Mouse (Mus musculus): ENCODE measurements around the gene Ugt1a8.

Ugt1a8 gene

GRCm38 (mm10) chr1:88260114-88260513 is 172.5 kb downstream of the Ugt1a8 start:
- peak; percentile 41 for DNase-seq (ENCODE audit: low read depth, low spot score)

DNA sequence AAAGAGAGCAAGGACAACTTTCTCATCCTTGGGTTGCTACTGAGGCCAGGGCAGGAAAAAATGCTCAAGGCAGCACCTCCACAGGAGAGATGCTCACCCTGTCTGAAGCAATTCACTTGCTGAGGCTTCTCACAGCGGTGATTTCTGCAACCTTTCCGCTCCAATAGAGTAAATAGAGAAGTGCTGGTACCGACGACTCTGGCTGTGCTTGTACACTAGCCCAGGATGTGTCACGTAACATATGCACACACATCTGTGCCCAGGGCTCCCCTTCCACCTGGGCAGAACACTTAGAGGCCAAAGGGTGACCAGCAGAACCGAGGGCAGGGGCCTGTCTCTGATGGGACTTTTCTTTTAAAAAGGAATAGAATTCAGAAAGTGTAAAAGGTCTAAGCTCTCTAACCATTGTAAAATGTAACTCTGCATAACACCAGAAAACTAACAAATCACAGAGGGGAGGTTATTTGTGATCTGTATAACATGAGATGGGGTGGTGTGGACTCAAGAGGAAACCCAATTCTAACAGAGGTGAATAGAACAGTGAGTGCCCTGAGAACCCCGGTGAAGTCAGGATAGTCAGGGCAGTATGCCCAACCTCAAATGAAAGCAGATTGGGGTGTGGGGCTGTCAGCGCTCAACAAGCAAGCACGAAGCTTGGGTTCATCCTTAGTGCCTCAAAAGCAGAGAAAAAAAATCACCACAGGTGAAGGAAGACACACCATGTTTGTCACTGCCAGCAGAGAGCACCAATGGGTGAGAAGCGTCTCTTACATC is 173.2 kb downstream of the Ugt1a8 start:
- no peak for DNase-seq (ENCODE audit: low read depth, low spot score)

- no peak for DNase-seq (ENCODE audit: low read depth, low spot score)
Observed at GRCm38 (mm10) chr1:88261706-88262105, 174.1 kb downstream of the Ugt1a8 start.

- DNase-seq (ENCODE audit: low read depth, low spot score) = peak; percentile 99
Observed at GRCm38 (mm10) chr1:88262255-88262654, 174.6 kb downstream of the Ugt1a8 start.

DNA sequence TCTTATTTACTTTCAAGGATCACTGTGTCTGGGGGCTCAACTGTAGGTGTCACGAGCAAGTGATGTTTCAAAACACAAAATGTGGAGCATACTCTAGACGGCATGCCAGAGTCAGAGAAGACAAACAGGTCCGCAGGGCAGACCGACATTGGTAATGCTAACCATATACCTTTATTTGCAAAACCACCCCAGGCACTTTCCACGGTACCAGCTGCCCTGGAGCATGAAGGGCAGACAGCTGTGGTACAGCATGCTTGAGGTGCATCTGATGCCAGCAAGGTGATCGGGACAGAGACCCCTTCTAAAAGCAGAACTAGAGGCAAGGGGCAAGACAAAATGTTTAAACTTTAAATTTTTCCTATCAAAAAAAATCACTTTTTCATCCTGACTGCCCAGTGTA is 175.3 kb downstream of the Ugt1a8 start:
- no peak for DNase-seq (ENCODE audit: low read depth, low spot score)

DNA sequence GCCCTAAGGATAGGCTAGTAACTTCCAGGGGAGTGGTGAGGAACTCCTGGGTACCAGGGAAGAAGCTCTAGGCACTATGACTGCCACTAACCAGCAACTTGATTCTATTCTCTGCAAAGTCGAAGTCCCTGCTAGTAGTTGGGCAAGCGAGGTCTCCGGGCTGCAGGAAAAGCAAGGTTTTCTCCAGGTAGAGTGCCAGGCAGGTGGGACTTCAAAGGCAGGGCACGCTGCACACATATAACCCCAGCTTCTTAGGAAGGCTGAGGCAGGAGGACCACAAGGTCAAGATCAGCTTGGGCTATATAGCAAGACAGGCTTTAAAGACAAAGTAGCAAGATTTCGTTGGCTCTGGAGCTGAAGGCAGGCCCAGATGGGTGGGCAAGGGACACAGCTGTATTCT is 176.2 kb downstream of the Ugt1a8 start:
- no peak for DNase-seq (ENCODE audit: low read depth, low spot score)

GRCm38 (mm10) chr1:88264237-88264868 is 176.7 kb downstream of the Ugt1a8 start:
- DNase-seq (ENCODE audit: low read depth, low spot score) = no peak

GRCm38 (mm10) chr1:88264869-88265240 is 177.2 kb downstream of the Ugt1a8 start:
- no peak for DNase-seq (ENCODE audit: low read depth, low spot score)

- no peak for DNase-seq (ENCODE audit: low read depth, low spot score)
Observed at GRCm38 (mm10) chr1:88266123-88266522, 178.5 kb downstream of the Ugt1a8 start.

DNA sequence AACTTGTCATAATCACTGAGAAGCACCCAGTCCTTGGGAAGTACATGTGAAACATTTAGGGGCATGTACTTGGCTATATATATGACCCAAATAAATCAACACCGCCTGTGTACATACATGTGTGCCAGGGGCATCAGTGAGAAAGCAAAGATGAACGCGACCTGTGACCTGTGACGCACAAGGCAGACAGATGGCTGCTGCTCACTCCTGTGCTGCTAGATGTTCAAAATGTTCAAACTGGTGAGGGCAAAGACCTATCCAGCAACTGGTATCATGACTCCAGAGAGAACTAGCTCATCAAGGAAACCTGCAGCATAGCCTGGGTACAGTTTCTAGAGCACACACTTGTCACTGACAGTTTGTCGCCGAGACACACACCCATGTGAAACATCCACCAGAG is 179.9 kb downstream of the Ugt1a8 start:
- no peak for DNase-seq (ENCODE audit: low read depth, low spot score)

DNA sequence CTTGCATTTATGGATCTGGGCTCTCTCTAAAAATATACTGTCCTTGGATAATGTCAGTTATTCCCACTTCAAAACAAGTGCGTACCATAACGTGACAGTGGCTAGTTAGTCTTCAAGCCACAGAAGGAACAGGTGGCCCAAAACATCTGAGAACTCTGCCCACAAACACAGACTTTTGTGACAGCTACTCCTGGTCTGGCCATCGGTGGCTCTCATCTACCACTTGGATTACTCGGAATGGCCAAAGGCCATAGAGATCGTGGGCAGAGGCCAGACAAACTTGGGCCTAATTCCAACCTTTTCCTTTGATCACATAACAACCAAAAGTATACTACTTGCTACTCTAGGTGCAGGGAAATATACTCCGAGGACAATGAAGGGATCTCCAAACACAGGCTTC is 180.5 kb downstream of the Ugt1a8 start:
- no peak for DNase-seq (ENCODE audit: low read depth, low spot score)

Measured in 3T3-L1 (cell line).